Comparison of ENCODE assay signal across 8 mouse cellular contexts in genomic region chr19:47438445-47438844, GRCm38 (mm10). TPM values are rescaled to one million over a fixed set of nuclear protein-coding genes. Genes with fewer than 3 reads are reported as not detected.
DNase-seq lines count a peak whose midpoint lies in the region; ATAC-seq and TF ChIP-seq lines count a peak whose summit lies in the region.

No protein-coding gene starts in this region.

- H3K27ac ChIP-seq in intestine, embryonic 14.5 days (ENCODE audit: low read depth) = no peak overlapping the region
- no peak overlapping the region for H3K27ac ChIP-seq in intestine, postnatal 0 days (ENCODE audit: low read depth, low read length)
- H3K27ac ChIP-seq in stomach, postnatal 0 days (replicated peaks) = no peak overlapping the region

- H3K4me3 ChIP-seq in intestine, embryonic 14.5 days (ENCODE audit: low read depth, low read length) = no peak overlapping the region
- no peak overlapping the region for H3K4me3 ChIP-seq in intestine, postnatal 0 days (ENCODE audit: low read depth, low read length)
- H3K4me3 ChIP-seq in stomach, postnatal 0 days (ENCODE audit: low read depth, low read length) = no peak overlapping the region

- 43% methylated on average over 5 of the region's 5 CpGs for WGBS in intestine, embryonic 14.5 days
- 50% methylated on average over 5 of the region's 5 CpGs for WGBS in intestine, postnatal 0 days
- 30% methylated on average over 5 of the region's 5 CpGs for WGBS in stomach, postnatal 0 days

- H3K9ac ChIP-seq in intestine, embryonic 14.5 days (ENCODE audit: low read length) = no peak overlapping the region
- no peak overlapping the region for H3K9ac ChIP-seq in intestine, postnatal 0 days (ENCODE audit: low read depth, low read length)
- no peak overlapping the region for H3K9ac ChIP-seq in stomach, postnatal 0 days (ENCODE audit: low read length)

- no peak overlapping the region for H3K4me2 ChIP-seq in intestine, embryonic 14.5 days (ENCODE audit: low read length)
- no peak overlapping the region for H3K4me2 ChIP-seq in intestine, postnatal 0 days (replicated peaks; ENCODE audit: low read depth)
- no peak overlapping the region for H3K4me2 ChIP-seq in stomach, postnatal 0 days (replicated peaks; ENCODE audit: low read depth)

- no peak for TF ChIP-seq EP300 in stomach, postnatal 0 days (optimal IDR thresholded peaks at IDR 0.05)

- no peaks in the 10 kb centered on the region for H3K27me3 ChIP-seq in intestine, embryonic 14.5 days (replicated peaks; ENCODE audit: control insufficient read depth, insufficient read depth, low read length)
- H3K27me3 ChIP-seq in intestine, postnatal 0 days (replicated peaks; ENCODE audit: control insufficient read depth, insufficient read depth, low read length) = no peaks in the 10 kb centered on the region
- H3K27me3 ChIP-seq in stomach, postnatal 0 days (ENCODE audit: control insufficient read depth, insufficient read depth, low read length) = no peaks in the 10 kb centered on the region

- peak; percentile 34; the same call in 1 of the 2 replicates for ATAC-seq in intestine, embryonic 14.5 days (replicated peaks; ENCODE audit: low FRiP score, low TSS enrichment, low read depth)
- ATAC-seq in intestine, postnatal 0 days = no peak
- no peak for ATAC-seq in stomach, postnatal 0 days (ENCODE audit: low FRiP score, low TSS enrichment)
- no peak for ATAC-seq in CD4-positive, CD25-positive, alpha-beta regulatory T cell, adult 4 months
- no peak for ATAC-seq in erythroid progenitor cell, adult 5-6 weeks (replicated peaks; ENCODE audit: low FRiP score, poor library complexity, severe bottlenecking)

- peaks cover 29% of the 10 kb centered on the region for H3K4me1 ChIP-seq in intestine, embryonic 14.5 days (replicated peaks; ENCODE audit: control insufficient read depth, insufficient read depth, low read length)
- H3K4me1 ChIP-seq in intestine, postnatal 0 days (replicated peaks; ENCODE audit: control insufficient read depth, insufficient read depth, low read length) = no peaks in the 10 kb centered on the region
- peaks cover 11% of the 10 kb centered on the region for H3K4me1 ChIP-seq in stomach, postnatal 0 days (replicated peaks; ENCODE audit: control insufficient read depth, insufficient read depth)

- DNase-seq in intestine, embryonic 14.5 days (ENCODE audit: low spot score) = no peak
- DNase-seq in adrenal gland, postnatal 10 days = peak; percentile 84
- DNase-seq in heart, adult 18-20 months = peak; percentile 91 to 92
- peak; percentile 66 to 73 for DNase-seq in kidney, postnatal 25 days
- DNase-seq in stomach, postnatal 0 days (ENCODE audit: low spot score) = peak; percentile 63

- H3K36me3 ChIP-seq in intestine, embryonic 14.5 days (ENCODE audit: control insufficient read depth, insufficient read depth, low read length) = 0 out of 2 replicates have a peak, but pooled peaks cover 3% of the 10 kb centered on the region
- no peaks in the 10 kb centered on the region; the same call in 1 of the 2 replicates for H3K36me3 ChIP-seq in intestine, postnatal 0 days (ENCODE audit: control insufficient read depth, insufficient read depth)
- no peaks in the 10 kb centered on the region for H3K36me3 ChIP-seq in stomach, postnatal 0 days (ENCODE audit: control insufficient read depth, insufficient read depth, low read length)

- TF ChIP-seq CTCF in intestine, postnatal 0 days (IDR thresholded peaks at IDR 0.05; ENCODE audit: low read depth) = no peak
- no peak for TF ChIP-seq CTCF in stomach, postnatal 0 days (IDR thresholded peaks at IDR 0.05; ENCODE audit: low read depth)

- no peaks in the 10 kb centered on the region for H3K9me3 ChIP-seq in intestine, embryonic 14.5 days (ENCODE audit: control insufficient read depth, low read length)
- no peaks in the 10 kb centered on the region for H3K9me3 ChIP-seq in intestine, postnatal 0 days (ENCODE audit: control insufficient read depth)
- H3K9me3 ChIP-seq in stomach, postnatal 0 days (ENCODE audit: control insufficient read depth, low read length) = no peaks in the 10 kb centered on the region

RNA-seq across cellular contexts. Expression of gene Sh3pxd2a, which starts 25.8 kb away (rescaled TPM):
- 8.8 and 8.9 TPM in 2 replicates for polyA plus RNA-seq in intestine, embryonic 14.5 days (2014; fragmentation: Nextera tagmentation; extraction: Ambion mirVana)
- 2.2 and 2.4 TPM in 2 replicates for polyA plus RNA-seq in intestine, postnatal 0 days (2015; fragmentation: Nextera tagmentation; extraction: Ambion mirVana)
- total RNA-seq in adrenal gland, postnatal 10 days (2021) = 100 to 1,000 TPM; 138 to 164 TPM
- total RNA-seq in heart, adult 18-20 months (2021) = 10 to 100 TPM; 45.5 to 48.7 TPM
- polyA plus RNA-seq in stomach, postnatal 0 days (2015; fragmentation: Nextera tagmentation; extraction: Ambion mirVana) = 3.7 and 4.3 TPM in 2 replicates
- polyA plus RNA-seq in CD4-positive, CD25-positive, alpha-beta regulatory T cell, adult 4 months (2017; shearing (Covaris generic)) = 1 to 10 TPM in 1 of 2 experiments, under 1 TPM in 1; 0.60 to 1.9 TPM
- 3.2 and 6.3 TPM in 2 replicates for total RNA-seq in erythroid progenitor cell, adult 5-6 weeks (2015; ENCODE audit: low replicate concordance)
- 1.0 and 1.1 TPM in 2 replicates for total RNA-seq in erythroid progenitor cell, adult 5-6 weeks (2017; ENCODE audit: low replicate concordance)
